Mouse (Mus musculus) left cerebral cortex, adult 2 months (tissue): Measurements from ENCODE around the gene Nfia. TPM values are rescaled to one million over a fixed set of nuclear protein-coding genes. Genes with fewer than 3 reads are reported as not detected.

Experiments used
- DNase-seq, 2 experiments: peaks; one replicate each; pipeline ENCODE4 v3.0.0; 2021 to 2022; ENCODE audit warnings: low spot score in 2 of 2, mixed read lengths in 1 of 2; ENCODE audit errors: extremely low spot score in 1 of 2
- H3K27ac ChIP-seq: fragments of 200-600 bp; 2 replicates; pipeline ENCODE4 v1.8.1; 2022
- H3K4me3 ChIP-seq: fragments of 200-600 bp; 2 replicates; pipeline ENCODE4 v1.8.1; 2022
- CTCF ChIP-seq: fragments of 200-600 bp; IDR thresholded peaks from 2 replicates; pipeline ENCODE4 v1.8.1; 2022; ENCODE audit warnings: antibody characterized with exemption, mild to moderate bottlenecking, moderate library complexity
- intact Hi-C: fragments of 180-260 bp; cut with DNase I; formaldehyde crosslinking; loops from one replicate; pipeline ENCODE4 v1.15.1; 2025
- total RNA-seq, 2 experiments: library from RNA; stranded (reverse); gene quantifications; 2 replicates each; pipeline ENCODE4 v1.2.3; 2021

Nfia gene
- total RNA-seq, 2 experiments from 2014 or later, result 58.1 to 62.5 TPM

DNA sequence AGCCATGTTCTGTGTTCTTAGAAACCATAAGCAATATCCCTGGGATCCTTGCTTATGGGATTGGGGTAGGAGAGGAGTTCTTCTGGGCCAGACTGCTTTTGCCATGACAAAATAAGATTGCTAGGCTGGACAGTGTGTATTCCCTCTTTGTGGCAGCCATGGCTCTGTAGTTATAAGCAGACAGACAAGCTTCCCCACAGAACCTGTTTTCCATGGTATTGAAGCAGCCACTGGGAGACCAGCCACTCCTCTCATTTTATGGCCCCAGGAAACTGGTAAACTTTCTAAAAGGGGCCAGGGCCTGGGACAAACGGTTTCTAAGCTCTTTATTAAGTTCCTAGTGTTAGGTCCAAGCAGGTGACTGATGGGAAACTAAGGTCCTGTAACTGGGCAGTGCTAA is 309.4 kb downstream of the Nfia start:
- no peak for TF ChIP-seq CTCF
- no peak for DNase-seq
- Histone ChIP-seq H3K27ac (no peak overlapping the region), H3K4me3 (no peak overlapping the region)
- intact Hi-C loops, result no loop called here

DNA sequence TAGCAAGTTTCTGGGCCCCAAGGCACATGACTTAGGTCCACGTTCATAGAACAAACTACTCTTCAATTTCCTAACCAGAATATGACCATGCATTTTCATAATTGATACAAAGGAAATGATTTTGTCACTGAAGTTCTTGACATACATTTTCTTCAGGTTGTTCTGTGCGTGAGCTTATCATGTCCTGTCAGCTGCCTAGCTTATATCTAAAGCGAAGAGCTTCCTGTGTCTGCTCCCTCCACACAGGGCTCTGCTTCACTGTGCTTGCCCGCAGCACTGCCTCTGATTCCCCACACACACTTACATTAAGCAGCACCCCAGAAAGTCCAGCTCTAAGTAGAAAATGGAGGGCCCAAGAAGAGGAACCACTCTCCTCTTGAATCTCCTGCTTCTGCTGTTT is 310.0 kb downstream of the Nfia start:
- no peak for TF ChIP-seq CTCF
- intact Hi-C loops, result no loop called here
- H3K27ac ChIP-seq, result no peak overlapping the region
- no peak overlapping the region for H3K4me3 ChIP-seq
- no peak for DNase-seq

DNA sequence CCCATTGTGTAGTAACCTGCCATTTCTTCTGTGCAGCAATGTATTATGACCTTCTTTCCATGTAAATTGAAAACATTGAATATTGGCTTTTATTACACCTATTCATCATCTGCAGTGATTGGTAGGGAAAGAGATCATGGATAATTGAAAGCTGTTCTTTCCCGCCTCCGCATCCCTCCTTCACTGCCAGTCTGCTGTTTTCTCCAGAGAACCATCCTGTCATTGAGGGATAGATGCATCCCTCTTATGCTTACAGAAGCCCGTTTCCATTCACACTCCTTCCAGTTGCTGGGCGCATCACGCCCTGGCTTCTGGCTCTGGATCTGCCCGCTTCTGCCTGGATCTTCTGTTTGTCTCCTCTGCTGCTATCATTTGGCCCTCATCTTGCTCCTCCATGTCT is 312.5 kb downstream of the Nfia start:
- Histone ChIP-seq H3K4me3 (no peak overlapping the region), H3K27ac (no peak overlapping the region)
- no peak for TF ChIP-seq CTCF
- DNase-seq, result no peak
- intact Hi-C loops, result no loop called here

DNA sequence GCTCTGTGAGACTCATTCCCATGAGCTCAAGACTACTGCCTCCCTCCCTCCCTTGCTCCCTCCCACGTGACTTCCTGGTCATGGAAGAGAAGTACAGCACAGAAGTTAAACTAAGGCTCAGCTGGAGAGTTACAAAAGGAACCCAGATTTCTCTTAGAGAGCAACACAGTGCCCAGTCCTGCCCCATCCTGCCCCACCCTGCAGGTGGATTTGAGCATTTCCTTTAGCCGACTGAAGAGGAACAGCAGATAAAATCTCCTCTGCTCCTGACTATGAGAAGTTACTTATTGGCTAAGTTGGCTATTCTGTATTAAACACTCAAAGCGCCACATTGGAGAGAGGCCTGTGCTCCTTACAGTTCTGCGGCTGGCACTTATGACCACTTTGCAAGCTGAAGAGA is 314.4 kb downstream of the Nfia start:
- TF ChIP-seq CTCF, result no peak
- no peak overlapping the region for H3K27ac ChIP-seq
- intact Hi-C loops, result no loop called here
- H3K4me3 ChIP-seq, result no peak overlapping the region
- no peak for DNase-seq

DNA sequence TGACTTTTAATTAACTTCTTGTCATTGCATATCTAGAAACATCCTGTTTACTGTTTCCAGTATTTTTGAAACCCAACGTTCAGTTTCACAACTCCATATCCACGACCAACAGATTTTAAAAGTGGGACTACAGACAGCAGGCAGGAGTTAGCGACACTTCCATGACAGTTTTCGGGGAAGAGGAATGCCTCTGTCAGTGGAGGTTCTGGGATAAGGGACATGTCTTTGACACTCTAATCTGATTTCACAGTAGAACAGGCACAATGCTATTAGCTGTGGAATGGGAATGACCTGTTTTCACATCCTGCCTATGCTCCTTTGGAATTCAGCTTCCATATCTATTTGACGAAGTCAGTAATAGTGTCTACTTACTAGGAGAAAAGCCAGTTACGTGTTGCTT is 317.5 kb downstream of the Nfia start:
- DNase-seq, result no peak
- Histone ChIP-seq H3K27ac (no peak overlapping the region), H3K4me3 (no peak overlapping the region)
- no peak for TF ChIP-seq CTCF
- intact Hi-C loops, result no loop called here

DNA sequence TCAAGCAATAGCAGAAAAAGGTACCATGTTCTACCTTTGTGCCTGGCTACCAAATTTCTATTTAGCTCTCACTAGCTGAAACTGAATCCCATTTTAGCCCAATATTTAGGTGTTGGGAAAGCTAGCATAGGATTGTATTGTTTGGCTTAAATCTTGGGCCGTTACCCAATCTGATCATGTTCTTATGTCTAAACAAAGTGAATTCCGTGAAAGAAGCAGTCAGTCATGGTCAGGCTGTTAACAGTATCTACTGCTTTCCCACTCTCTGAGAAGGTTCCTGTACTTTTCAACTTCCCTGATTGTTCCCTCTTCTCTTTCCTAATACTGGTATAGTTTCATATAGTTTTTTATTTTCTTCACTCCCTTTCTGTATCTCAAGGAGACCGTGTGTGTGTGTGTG is 318.1 kb downstream of the Nfia start:
- Histone ChIP-seq H3K4me3 (no peak overlapping the region), H3K27ac (no peak overlapping the region)
- no peak for DNase-seq
- intact Hi-C loops, result no loop called here
- no peak for TF ChIP-seq CTCF

DNA sequence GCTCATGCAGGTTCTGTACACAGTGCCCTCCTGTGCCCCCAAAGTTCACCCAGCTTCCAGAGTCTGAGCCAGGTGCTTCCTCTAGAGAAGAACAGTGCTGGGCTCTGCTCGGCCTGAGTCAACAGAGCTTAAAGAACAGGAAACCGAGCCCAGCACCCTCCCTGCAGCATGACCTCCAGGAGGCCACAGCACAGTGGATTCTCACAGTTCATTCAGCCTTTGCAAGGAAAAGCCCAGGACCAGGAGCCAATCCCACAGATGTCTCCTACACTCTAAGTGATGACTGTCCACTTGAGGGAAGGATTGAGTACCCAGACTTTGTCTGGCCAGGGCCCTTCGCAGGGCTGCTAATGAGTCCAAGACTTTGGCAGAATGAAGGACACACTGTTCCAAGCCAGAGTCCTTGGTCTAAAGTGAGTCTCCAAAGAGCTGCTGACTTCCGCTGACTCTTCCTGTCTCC is 318.9 kb downstream of the Nfia start:
- intact Hi-C loops, result no loop called here
- no peak for DNase-seq
- Histone ChIP-seq H3K4me3 (no peak overlapping the region), H3K27ac (peak overlapping the region; percentile 45; the same call in 1 of the 2 replicates)
- TF ChIP-seq CTCF, result no peak; the same call in 1 of the 2 replicates

DNA sequence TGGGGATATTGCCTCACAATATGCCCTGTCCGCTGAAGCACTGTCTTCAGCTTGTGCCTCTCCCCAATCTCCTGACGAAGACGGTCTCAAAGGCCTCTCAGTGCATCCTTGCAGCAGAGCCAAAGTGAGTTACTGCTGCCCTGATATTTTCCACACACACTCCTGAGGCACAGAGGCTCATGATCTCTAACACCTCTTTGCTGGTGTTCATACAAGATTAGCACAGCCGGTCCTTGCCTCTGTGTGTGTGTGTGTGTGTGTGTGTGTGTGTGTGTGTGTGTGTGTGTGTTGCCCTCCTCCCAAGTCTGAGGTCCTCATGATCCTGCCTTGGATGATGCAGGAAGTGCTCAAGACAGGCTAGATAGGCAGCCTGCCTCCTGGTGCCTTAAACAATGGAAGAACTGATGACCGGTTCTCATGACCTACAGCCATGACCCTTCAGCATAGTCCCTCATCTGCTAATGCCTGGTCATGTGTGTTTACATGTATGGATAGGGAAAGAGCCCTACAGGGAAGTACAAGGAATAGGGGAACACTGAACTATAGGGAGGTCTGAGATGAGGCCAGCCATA is 319.5 kb downstream of the Nfia start:
- no peak for TF ChIP-seq CTCF
- no peak overlapping the region for H3K4me3 ChIP-seq
- DNase-seq, result no peak
- intact Hi-C loops, result no loop called here
- H3K27ac ChIP-seq, result peak overlapping the region; percentile 45

DNA sequence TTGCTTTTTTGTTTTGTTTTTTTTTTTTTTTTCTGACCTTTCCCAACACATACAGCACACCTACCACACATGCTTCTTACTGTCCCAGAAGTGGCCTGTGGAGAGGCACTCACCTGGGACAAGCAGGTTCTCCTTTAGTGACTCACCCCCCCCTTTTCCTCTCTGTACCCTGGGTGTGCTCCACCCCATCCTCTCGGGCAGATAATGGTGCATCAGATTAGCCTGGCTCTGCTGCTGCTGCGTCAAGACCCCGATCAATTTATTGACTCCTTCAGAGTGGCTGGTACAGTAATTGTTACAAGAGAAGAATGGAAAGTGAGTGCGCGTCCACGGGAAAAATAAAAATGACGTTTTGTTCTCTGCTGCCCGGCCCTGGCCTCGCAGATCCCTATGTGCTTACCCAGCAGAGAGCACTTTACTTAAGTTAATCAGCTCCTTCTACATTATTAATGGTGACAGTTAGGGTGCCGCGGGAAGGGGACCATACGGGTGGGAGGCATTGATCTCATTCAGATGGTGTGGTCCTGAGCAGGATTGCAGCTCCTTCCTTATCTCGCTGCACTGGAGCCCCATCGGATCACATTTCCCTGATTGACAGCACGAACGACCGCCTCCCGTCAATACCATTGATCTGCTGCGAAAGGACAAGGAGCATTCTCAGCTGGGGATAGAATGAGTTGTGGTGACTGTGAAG is 321.7 kb downstream of the Nfia start:
- intact Hi-C loops, result no loop called here
- no peak for DNase-seq
- no peak overlapping the region for H3K4me3 ChIP-seq
- no peak overlapping the region for H3K27ac ChIP-seq
- no peak for TF ChIP-seq CTCF

DNA sequence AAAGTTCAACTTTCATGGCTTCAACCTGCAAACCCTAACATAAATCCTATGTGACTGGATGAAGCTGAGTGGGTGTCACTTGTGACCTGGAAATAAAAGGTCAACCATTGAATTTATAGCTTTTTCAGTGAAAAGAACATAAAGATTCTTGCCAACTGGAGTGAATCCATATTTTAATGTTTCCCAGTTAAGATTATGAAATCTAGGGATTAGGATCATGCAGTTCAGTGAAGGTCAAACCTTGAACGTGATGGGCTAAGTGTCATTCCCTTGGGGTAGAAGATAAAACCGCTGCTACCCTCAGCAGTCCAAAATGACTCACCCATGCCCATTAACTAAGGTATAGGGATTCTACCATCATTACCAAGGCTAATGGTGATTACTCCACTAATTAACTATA is 322.5 kb downstream of the Nfia start:
- no peak for DNase-seq
- Histone ChIP-seq H3K27ac (no peak overlapping the region), H3K4me3 (no peak overlapping the region)
- intact Hi-C loops, result no loop called here
- no peak for TF ChIP-seq CTCF

DNA sequence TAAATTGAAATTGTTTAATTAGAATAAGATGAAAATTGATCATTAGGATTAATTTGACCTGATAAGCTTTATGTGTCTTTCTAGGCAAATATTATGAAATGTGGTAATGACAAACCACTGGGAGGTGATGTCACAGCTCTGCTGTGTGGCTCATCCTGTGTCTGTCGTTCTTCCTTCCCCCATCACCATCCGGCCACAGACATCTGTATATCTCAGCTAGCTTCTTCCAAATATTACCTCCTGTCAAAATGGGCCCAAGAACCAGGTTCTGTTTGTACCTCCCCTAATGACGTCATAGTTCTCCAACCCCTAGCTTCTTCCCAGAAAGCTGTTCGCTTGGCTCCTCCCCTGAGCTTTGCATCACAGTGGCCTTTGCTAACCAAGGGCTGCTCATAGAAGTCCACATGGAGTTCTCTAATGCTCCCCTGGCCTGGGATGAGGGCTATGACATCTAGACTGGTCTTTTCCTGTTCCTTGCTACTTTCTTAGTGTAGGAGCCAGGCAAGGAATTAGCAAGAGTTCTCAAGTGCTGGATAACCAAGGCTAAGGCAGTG is 324.6 kb downstream of the Nfia start:
- intact Hi-C loops, result no loop called here
- TF ChIP-seq CTCF, result no peak
- H3K27ac ChIP-seq, result no peak overlapping the region
- DNase-seq, result no peak
- no peak overlapping the region for H3K4me3 ChIP-seq

DNA sequence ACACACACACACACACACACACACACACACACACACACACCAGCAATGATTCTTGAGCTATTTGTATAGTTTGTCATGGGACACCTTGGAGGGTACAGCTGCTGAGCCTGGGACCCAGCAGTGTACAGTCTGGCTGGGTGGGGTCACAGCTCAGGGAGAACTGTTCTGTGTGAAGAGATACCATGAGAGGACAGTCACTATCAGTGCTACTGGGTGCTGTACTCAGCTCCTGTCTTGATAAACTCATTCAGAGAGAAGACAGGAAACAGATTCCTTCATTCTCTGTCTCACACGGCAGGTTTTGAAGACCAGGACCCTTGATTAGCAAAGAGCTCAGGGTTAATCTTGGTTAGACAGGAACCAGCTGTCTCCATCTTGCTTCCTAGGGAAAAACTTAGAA is 326.1 kb downstream of the Nfia start:
- intact Hi-C loops, result no loop called here
- no peak overlapping the region for H3K27ac ChIP-seq
- TF ChIP-seq CTCF, result no peak

DNA sequence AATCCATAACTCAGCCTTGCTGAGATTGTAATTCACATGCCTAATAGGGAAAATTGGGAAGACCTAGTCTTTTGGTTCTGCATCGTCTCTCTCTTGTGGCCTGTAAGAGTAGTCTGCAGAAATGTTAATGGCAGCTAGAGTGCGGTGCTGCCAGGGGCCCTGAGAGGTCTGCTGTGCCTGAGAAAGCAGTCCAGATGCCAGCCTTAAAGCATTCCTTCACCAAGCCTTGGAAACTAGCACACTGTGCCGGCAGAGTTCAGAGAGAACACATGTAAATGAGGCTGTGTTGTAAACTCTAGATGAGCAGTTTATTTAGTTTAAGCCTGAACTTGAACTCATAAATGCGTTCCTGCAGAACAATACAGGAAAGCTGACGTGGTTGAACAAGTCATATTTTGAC is 326.9 kb downstream of the Nfia start:
- H3K4me3 ChIP-seq, result no peak overlapping the region
- H3K27ac ChIP-seq, result no peak overlapping the region
- intact Hi-C loops, result no loop called here
- no peak; the same call in 1 of the 2 replicates for TF ChIP-seq CTCF
- DNase-seq, result no peak

More for the DNA sequence above, 326.1 kb downstream of the Nfia start:
- no peak for DNase-seq
- no peak overlapping the region for H3K4me3 ChIP-seq
